Mouse (Mus musculus): ENCODE data around the gene Rsph14. TPM values are rescaled to one million over a fixed set of nuclear protein-coding genes. Genes with fewer than 3 reads are reported as not detected.

Gene Rsph14
- total RNA-seq, 2 experiments from 2014 or later: 1.1 TPM; not detected in 1

GRCm38 (mm10) chr10:74990584-74991322 lies 41.6 kb downstream of the Rsph14 start:
- DNase-seq: no peak

DNA sequence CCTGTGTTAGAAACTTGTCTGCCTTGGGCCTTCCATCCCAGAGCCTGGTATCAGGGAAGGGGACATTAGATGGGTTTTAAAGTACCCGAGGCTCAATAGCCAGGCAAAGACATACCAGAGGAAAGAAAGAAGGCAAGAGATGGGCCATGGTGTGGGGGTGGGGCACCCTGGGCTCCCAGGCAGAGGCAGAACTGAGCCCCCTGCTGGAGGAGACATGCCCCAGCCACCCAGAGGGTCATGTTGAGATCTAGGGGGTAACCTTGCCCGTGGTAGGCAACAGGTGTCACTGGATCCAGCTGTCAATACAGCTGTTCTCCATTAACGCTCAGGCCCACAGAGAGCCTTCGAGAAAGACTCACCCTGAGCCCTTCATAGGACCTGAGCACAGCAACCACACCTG lies 42.6 kb downstream of the Rsph14 start:
- DNase-seq: no peak

DNA sequence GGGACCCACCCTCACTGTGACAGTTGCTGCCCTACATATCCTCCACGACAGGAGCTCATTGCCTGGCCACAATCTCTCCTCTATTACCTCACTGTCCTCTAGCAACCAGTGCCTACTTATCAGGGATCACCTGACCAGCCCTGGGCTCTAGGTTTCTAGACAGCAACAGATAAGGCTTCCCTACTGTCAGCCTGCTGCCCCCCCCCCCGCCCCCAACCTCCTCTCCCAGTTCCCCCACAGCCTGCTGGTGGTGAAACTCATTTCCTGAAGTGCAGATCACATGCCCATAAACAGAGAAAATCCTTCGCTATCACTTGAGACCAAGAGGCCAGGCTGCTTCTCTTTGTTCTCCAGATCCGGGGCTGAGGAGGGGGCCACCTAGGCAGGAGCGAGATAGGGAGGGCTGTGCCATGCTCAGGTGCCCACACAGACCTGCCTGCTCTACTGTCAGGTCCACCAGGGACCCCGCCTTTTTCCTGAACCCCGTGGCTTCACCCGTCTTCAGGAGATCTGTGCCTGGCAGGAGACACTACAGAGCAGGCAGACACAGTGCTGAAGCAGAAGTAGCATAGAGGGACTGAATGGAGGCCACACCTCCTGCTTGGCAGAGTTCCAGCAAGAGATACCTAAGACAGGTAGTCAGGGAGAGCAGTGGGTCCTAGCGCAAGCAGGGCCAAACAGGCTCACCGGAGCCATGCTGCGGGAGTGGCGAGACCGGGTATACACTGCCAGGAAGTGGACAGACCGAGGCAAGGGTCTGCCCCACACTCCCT lies 44.5 kb downstream of the Rsph14 start:
- no peak for DNase-seq

- no peak for DNase-seq
Measured at GRCm38 (mm10) chr10:74983176-74983575, 49.2 kb downstream of the Rsph14 start.

DNA sequence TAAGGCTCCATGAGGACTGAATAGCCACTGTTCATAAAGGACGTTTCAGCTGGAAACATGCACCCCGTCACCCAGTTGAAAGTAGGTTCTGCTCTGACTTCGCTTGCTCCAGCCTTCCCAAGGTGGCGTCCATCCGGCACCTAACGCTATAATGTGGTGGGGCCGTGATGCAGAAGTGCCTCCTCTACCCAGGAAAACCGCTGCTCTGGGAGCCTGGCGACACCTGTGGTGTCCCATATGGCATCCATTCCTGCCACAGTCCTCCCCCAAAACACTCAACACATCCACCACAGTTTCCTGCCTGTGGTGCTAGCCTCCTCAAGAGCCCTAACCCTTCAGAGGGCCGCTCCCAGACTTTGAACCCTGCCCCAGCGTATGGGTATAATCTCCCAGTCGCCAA lies 51.2 kb downstream of the Rsph14 start:
- no peak for DNase-seq

DNA sequence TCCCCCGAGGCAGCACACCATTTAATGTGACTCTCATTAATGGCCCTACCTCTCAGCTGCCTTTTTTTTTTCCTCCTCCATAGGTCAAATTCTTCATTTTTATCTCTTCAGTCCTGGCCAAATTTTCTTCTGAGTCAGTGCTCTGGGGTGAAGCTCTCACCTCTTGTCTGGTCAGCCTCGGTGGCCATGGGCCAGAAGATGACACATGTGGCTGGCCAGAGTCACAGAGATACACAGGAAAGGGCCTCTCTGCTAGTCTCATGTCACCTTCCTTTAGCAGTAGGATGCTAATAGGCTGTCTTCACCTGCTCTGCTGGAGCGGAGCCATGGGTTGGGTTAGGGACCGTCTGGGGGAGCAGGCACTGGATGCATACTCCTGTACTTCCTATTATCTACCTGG lies 54.3 kb downstream of the Rsph14 start:
- DNase-seq: no peak

DNA sequence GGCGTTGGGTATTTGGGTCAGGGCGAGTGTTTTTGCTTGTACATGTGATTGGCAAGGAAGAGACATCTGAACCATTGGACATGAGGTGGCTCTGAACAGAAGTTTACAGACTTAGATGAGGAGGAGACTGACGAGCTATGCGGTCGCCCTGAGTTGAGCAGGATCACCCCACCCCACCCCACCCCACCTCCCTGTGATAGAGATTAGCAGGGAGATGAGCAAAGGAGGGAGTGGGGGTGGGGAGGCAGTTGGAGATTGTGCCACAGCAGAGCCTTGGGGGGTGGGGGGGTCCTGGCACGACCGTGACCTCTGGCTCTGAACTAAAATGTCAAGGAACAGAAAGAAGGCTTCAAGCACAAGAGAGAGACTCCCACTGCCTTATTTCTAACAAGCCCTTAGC lies 56.0 kb downstream of the Rsph14 start:
- DNase-seq: no peak

DNA sequence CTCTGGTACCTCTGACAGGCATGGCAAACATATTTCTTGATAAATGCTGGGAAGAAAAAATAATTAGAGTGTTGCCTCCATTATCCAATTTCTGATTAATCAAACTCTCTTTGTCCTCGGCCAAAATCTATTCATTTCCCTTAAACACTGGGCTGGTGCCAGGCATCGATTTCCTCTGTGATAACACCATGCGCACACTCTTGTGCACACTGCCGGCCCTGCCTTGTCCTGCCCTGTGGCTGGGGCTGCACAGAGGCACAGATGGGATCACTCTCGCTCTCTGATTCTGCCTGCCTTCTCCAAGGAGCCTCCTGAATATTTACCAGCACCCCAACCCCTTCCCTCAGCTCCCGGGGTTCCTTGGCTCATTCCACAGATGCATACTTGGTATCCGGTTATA lies 56.8 kb downstream of the Rsph14 start:
- no peak for DNase-seq

DNA sequence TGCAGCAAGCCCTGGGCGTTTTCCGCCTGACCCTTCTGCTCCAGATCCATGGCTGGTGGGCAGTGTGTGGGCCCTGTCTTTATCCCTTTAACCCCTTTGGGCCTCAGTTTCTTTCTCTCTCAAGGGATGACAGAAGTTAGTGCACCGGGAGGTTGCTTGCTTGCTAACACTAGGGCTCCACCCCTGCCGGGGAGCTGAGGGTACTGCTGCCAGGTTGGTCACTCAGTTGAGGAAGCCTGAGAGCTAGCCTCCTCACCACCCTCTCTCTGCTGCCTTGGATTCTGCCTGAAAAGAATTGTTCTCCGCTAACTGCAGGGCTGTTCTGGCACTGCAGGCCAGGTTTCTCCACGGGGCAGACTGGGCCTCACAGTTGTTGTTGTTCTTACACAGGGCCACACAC lies 59.4 kb downstream of the Rsph14 start:
- no peak for DNase-seq

GRCm38 (mm10) chr10:74969266-74969665 lies 63.1 kb downstream of the Rsph14 start:
- DNase-seq: no peak

GRCm38 (mm10) chr10:74967651-74968267 lies 64.6 kb downstream of the Rsph14 start:
- DNase-seq: peak in 1 of 2 experiments; percentile 29

- peak; percentile 98 for DNase-seq
Measured at GRCm38 (mm10) chr10:74966850-74967451, 65.4 kb downstream of the Rsph14 start, which contains the start of gene Gnaz. Gene Gnaz (plus strand): TSS chr10:74967177.

GRCm38 (mm10) chr10:74964380-74964779 lies 68.0 kb downstream of the Rsph14 start:
- DNase-seq: no peak

- no peak for DNase-seq
Measured at GRCm38 (mm10) chr10:74952830-74953443, 79.4 kb downstream of the Rsph14 start.

DNA sequence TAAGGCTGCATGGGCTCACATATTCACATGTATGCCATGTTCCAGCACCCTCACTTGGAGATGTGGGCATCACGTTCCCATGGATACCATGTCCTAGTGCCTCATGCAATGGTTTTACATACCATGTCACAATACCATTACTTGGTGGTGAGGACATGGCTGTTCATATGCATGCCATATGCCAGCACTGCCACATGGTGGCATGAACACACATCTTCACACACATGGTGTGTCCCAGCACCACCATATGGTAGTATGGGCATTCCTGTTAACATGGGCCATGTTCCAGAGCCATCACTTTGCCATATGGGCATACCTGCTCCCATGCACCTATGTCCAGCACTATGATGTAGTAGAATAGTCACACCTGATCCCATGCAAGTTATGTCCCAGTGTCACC lies 91.6 kb downstream of the Rsph14 start:
- no peak for DNase-seq

DNA sequence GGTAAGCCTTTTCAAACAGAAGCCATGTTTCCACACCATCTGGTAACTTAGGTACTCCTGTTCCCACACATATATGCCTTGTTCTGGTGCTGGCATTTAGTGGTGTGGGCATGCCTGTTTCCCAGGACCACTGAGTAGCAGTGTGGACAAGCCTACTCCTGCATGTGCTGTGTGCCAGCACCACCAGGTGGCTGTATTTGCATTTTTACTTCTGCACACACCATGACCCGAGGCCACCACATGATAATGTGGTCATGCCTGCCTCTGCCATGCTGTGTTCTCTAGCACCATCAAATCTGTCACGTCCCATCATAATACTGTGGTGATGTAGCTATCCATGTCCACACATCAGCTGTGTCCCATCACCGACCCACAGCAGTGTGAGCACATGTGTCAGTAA lies 93.1 kb downstream of the Rsph14 start:
- DNase-seq: no peak

DNA sequence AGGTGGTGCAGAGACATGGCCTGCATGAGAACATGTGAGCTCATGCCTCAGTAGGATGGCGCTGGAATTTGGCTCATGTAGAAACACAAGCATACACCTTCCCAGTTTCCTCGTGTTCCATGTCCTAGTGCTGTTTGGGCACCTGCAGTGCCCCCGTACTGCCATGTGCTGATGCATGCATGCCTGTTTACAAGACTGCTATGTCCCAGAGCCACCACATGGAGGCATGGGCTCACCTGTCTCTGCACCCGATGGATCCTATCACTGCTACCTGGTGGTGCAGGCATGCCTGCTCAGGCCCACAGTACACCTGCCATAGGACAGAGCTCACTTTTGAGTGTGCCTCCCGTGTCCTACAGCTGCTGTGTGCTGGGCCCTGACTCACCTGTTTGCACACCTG lies 94.0 kb downstream of the Rsph14 start:
- no peak for DNase-seq

GRCm38 (mm10) chr10:74937003-74937790 lies 95.2 kb downstream of the Rsph14 start:
- DNase-seq: no peak

DNA sequence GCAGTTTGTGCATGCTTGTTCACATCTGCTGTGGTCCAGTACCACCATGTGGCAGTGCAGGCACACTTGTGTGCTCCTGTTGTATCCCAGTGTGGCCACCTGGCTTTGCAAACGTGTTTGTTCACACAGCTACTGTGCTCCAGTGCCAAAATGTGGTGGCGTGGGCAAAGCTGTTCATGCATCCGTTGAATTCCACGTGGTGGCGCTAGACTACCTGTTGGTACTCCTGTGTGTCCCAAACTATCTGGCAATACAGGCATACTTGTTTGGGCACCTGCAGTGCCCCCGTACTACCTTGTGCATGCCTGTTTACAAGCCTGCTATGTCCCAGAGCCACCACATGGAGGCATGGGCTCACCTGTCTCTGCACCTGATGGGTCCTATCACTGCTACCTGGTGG lies 97.4 kb downstream of the Rsph14 start:
- DNase-seq: no peak

GRCm38 (mm10) chr10:74934521-74934920 lies 97.9 kb downstream of the Rsph14 start:
- DNase-seq: no peak

- DNase-seq: peak; percentile 30 to 51
Measured at GRCm38 (mm10) chr10:74933548-74934190, 98.7 kb downstream of the Rsph14 start.

Measured in layer of hippocampus, postnatal 36 days (tissue).